Mouse (Mus musculus) adrenal gland, postnatal 4 days (tissue): ENCODE measurements around the gene Oxa1l. TPM values are rescaled to one million over a fixed set of nuclear protein-coding genes. Genes with fewer than 3 reads are reported as not detected.
"Not testable (repeated sequence)": the region's sequence is repeated elsewhere in the genome, so short reads cannot be mapped to it uniquely, and the experiment has no call there.

Source experiments
- DNase-seq, 2 experiments: peaks; one replicate each; pipeline ENCODE4 v3.0.0; 2021 to 2022; ENCODE audit warnings: low spot score in 2 of 2, mixed read lengths in 2 of 2
- long read RNA-seq, 2 experiments: library from polyadenylated mRNA; stranded (forward); transcript quantifications; one replicate each; pipeline ENCODE4 v2.0.0; 2021
- total RNA-seq, 2 experiments: library from RNA; stranded (reverse); gene quantifications; 2 replicates each; pipeline ENCODE4 v1.2.3; 2021

The Oxa1l gene
- 100 to 1,000 TPM; 147 to 149 TPM for total RNA-seq
- long read RNA-seq, experiment 1, transcript Oxa1l-201 (10 exons, 2,538 nt) = major isoform, 58 of 100 reads
- long read RNA-seq, experiment 1, partial matches to known transcripts = 33 of 100 reads
- long read RNA-seq, experiment 1, other reads (novel, unspliced or antisense) = 5 of 100 reads
- long read RNA-seq, experiment 2, transcript Oxa1l-201 (10 exons, 2,538 nt) = major isoform, 107 of 167 reads
- long read RNA-seq, experiment 2, transcript Oxa1l-204 (1 exons, 1,059 nt) = minor isoform, 5 of 167 reads
- long read RNA-seq, experiment 2, partial matches to known transcripts = 31 of 167 reads
- long read RNA-seq, experiment 2, other reads (novel, unspliced or antisense) = 23 of 167 reads

GRCm38 (mm10) chr14:54360577-54361340 is at the start of gene Oxa1l:
Gene Oxa1l (plus strand): TSS chr14:54360834.
- DNase-seq = peak; percentile 90 to 94

DNA sequence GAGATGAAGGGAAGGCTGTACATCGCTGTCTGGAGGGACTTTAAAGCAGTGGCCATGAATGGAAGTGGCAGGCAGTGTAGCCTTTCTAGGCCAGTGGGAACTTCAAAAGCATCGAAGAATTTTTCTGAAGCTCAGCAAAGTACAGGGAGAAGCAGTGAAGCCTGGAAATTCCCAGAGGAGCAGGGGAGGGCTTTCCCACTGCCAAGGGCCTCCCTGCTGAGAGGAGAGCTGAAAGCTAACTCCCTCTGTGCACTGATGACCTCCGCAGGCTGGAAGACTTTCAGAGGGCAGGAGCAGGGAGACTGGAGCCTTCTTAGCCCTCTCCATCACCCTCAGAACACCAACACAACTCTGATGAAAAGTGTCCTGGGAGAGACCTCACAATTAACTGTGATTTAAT is 48.9 kb upstream of the Oxa1l start:
- no peak for DNase-seq

DNA sequence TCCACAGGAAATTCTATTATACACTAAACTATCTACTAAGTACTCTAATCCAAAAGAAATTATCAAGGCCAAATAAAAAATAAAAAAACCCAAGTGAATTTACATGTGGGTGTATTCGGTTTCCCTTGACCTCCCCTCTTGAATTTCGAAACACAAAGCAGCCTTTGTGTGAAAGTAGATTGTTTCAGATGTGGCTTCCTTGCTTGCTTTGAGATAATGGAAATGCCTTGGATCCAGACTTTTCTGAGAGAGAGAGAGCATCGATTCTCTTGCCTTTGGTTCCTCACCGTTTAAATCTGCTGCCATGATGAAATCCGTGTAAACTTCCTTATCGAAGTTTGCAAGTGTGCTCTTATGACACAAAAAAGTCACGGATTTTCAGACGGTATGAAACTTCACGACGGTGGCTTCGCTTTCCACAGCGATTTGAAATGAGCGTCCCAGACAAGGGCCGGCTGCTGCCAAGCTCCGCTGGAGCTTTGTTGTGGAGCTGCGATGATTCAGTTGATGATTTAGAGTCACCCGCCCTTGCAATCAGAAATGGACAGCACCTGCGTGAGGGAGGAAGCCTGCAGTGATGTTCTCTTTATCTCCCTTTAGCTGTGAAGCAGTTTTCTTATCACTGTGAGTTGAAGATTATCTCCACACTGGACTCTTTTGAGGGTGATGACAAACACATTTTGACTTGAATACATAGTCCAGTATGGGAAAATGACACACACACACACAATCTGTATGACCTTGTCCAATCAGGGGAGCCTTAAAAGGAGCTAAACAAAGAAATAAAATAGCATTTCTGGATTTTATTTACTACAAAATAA is 38.9 kb upstream of the Oxa1l start:
- DNase-seq = no peak

DNA sequence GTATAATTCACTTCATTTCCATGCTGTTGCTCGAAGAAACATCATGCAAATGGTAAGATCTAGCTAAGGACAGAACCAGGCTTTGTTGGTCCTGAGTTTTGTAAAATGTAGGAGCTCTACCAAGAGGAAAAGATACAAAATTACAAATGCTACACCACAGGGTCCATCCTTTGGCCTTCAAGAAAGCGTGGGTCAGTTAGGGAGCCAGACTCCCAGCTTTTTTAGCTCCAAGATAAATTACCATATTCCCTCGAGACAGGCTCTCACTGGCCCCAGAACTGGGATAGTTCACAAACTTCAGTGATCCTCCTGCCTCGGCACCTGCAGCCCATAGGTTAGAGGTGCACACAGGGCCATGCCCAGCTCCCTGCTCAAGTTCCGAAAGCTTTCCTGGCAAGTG is 36.1 kb upstream of the Oxa1l start:
- DNase-seq = no peak

DNA sequence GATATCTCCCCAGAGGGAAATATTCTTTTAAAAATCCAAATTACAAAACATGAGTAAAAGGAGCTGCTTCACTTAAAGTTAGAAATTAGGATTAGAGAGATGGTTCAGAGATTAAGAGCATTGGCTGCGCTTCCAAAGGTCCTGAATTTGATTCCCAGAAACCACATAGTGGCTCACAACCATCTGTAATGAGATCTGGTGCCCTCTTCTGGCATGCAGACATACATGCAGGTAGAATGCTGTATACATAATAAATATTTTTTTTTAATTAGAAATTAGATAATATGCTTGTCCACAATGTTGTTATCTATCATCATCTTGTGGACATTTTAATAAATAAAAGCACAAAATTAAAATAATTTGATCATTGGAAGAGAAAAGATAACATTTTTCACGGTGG is 32.1 kb upstream of the Oxa1l start:
- DNase-seq = no peak

GRCm38 (mm10) chr14:54329201-54329600 is 31.4 kb upstream of the Oxa1l start:
- no peak for DNase-seq

DNA sequence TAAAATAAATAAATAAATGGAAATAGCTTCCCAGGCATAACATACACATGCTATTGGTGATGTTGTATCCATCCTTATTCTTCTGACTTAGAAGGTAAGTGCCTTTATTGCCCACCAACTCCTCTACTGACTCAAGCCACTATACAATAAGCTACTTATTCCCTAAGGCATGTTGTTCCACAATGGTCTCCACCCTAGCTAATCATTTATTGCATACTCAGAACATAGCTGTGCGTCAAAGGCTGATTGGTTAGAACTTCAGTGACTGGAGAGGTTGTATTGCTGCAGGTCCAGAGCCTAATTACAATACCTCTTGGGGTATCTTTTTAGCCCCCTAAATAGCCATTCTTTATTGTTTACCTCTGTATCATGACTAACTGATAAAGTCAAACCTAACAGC is 29.5 kb upstream of the Oxa1l start:
- DNase-seq = no peak

DNA sequence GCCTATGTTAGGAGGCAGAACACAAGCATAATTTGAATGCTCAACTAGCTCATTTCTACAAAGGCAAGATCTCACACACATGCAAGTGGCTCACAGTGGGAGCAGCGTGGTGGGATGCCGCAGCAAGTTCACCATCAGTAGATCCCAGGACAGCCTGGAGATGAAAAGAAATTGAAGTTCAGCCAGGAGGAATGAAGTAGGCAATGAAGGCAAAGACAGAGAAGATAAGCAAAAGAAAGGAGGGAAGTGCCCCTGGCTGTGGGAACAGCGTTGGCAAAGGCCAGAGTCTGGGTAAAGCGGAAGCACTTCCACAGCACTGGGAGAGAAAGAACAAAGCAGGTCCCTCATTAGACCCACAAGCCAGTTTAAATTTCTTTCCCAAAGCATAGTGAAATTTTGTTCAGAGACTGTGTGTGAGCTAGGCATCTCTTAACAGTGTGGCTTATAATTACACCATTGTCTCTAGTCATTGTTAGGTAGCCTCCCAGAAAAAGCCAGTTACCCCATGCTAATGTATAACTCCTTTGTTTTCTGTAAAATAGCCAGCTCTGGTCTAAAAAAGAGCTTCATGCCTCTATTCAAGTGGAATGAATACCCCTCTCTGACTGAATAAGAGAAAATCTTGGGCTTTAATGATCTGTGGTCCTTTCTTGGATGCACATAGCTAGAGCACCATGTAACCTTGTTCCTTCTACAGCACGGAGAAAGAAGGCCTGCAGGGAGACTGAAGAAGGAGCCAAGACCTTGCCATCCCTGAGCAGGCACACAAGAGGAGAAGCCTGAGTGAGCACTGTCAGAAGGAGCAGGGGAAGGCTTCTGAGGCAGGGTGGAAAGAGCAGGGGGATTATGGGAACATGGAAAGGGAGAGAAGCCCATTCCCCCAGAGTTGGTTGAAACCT is 28.2 kb upstream of the Oxa1l start:
- DNase-seq = no peak

DNA sequence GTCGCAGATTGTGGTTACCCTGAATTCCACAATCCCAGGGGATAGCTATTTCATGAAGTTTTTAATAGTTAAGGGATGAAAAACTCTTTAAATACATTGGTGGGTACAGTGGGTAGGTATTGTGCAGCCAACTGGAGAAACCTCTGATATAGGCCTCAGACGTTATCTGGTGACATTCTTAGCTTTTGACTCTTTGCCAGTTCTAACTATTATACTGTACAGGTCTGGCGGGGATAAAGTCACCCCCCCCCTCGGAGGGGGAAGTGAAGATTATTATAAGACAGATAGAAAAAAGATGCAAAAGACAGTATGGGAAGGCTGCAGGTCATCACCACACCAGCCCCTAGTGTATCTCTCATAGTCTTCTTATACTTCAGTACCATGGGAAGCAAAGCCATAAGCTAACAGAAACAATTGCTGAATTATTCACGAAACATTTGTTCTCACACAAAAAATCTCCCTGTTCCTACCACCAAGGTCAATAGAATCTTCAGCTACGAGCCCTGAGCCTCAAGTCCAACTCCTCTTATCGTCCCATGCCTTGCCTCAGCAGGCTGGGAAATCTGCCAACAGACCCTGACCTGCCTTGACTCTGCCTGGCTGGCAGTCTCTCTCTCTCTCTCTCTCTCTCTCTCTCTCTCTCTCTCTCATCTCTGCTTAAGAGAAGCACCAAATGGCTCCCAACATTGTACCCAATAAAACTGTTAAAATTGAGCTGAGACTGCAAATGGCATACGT is 27.0 kb upstream of the Oxa1l start:
- DNase-seq = peak in 1 of 2 experiments; percentile 28

- DNase-seq = no peak
Observed at GRCm38 (mm10) chr14:54340836-54341235, 19.8 kb upstream of the Oxa1l start.

DNA sequence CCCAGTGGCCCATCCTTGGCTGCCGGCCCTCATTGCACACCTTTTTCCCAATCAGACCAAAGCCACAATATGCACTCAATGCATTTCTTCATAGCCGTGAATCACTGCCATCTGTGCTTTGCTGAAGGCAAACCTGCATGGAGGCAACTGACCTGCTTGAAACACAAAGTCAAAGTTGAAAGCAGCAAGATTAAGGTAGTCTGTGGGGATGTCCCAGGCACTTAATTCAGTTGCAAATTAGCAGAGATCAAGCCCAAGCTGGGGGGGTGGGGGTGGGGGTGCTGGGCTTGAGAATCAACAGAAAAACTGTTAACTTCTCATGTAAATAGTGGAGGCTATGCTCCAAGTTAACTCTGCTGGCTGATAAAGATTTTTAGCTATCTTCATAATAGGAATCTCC is 18.8 kb upstream of the Oxa1l start:
- not testable (repeated sequence) for DNase-seq

DNA sequence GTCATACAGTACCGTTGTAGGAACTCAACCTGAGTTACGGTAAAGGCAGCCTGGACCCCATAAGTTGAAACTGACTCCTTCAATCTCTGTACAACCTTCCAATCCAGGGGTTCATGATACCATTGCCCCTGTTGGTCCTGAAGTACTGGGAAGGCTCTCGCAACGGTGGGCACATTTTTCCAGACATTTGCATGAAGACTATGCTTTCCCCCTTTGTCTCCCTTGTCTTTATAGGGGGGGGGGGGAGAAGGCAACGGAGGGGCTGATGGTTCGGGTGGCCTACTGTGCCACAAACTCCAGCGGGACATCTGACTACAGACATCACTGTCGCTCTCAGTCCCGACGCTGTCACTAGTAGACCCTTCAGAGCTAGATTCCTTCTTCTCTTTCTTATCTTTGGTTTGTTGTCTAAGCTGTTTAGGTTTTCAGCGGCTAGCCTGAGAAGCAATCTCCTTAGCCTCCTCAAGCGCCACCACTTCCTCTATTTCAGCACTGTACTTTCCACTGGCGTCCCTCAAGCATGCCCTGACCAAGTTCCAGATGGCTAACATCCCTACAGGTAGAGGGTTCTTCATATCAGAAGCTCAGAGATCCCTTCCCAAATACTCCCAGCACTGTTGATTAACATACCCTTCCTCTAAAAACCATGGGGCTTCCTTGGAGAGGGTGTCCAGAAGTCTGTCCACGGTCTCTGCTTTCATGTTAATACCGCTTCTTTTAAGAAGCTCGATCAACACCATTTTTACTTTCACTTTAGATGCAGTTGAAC is 9.7 kb upstream of the Oxa1l start:
- DNase-seq = not testable (repeated sequence)

DNA sequence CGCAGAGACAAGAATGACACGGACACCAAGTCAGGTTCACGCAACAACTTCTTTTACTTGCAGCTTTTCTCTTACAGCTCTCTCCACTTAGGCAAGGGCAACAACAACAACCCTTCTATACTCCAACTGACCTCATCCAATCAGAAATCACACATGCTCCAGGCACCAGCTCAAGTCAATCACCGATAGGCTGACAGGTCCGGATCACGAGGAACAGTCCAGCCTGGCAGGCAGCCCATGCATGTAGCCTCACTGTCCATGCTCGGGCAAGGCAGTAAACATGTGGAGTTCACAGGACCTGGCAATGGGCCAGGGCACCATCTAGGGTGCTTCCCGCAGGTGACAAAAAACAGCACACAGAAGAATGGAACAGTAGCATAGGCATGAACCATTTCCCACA is 8.3 kb upstream of the Oxa1l start:
- DNase-seq = no peak

GRCm38 (mm10) chr14:54354406-54354805 is 6.2 kb upstream of the Oxa1l start:
- DNase-seq = no peak

GRCm38 (mm10) chr14:54363156-54363555 is 2.5 kb downstream of the Oxa1l start:
- DNase-seq = no peak

DNA sequence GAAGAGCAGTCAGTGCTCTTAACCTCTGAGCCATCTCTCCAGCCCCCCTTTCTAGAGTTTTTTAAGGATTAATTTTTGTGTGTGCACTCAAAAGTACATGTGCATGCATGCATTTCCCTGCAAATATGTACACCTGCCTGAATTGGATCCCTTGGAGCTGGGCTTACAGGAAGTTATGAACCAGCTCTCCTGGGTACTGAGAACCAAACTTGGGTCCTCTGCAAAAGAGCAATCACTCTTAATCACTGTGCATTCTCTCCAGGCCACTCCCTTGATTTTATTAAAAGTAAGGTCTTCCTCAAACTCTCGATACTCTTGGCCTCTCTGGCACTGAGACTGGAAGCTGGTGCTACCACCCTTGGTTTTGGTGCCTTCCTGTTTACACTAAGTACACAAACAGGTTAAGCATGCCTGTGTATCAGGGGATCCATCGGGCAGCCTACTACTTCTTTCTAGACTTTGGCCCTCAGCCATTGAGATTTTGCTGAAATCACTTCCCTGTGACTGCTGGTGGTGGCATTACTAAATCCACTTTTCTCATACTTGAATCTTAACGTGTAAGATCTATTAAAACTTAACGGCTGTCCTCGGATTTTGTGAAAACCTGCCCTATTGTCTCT is 4.5 kb downstream of the Oxa1l start:
- no peak for DNase-seq

GRCm38 (mm10) chr14:54366581-54366980 is 5.9 kb downstream of the Oxa1l start:
- DNase-seq = no peak

DNA sequence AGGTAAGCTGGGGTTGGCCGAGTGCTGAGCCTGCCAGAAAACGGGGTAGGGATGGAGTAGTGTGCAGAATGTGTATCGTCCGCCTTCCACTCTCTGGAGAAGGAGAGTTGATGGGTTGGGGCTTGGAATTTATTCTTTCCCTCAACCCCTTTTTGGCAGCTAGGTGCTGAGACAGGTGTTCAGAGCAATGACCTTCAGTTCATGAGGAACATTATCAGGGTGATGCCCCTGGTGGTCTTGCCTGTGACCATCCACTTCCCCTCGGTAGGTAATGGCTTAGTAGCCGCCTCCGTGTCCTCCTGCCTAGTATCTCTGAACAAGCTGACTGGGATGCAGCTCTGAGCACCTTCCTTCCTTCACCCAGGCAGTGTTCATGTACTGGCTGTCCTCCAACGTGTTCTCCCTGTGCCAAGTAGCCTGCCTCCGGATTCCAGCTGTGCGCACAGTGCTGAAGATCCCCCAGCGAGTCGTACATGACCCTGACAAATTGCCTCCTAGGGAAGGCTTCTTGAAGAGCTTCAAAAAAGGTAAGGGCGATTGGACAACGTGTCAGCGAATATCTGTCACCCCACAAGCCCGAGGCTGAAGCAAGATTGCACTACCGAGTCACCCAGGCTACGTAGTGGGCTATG is 6.9 kb downstream of the Oxa1l start:
- DNase-seq = no peak
